Mouse (Mus musculus): ENCODE measurements at regions not wholly inside any gene's neighbourhood (a gene's known extent, or its start where the extent isn't known, plus 50 kb on each side); places are given as distances from the start of the nearest gene placed in this dataset.

- no peak for TF ChIP-seq POLR2A (IDR thresholded peaks at IDR 0.05; ENCODE audit: control insufficient read depth, low read depth, low read length)
- TF ChIP-seq CTCF (IDR thresholded peaks at IDR 0.05; ENCODE audit: control insufficient read depth, insufficient read depth, insufficient replicate concordance, low read depth, low read length), result no peak
Measured at GRCm38 (mm10) chr6:121553501-121554132, 80.1 kb upstream of the Iqsec3 start.

Data from testis, adult 2 months (tissue).